15 mouse cellular contexts compared by ENCODE assay signal in the genomic region with DNA sequence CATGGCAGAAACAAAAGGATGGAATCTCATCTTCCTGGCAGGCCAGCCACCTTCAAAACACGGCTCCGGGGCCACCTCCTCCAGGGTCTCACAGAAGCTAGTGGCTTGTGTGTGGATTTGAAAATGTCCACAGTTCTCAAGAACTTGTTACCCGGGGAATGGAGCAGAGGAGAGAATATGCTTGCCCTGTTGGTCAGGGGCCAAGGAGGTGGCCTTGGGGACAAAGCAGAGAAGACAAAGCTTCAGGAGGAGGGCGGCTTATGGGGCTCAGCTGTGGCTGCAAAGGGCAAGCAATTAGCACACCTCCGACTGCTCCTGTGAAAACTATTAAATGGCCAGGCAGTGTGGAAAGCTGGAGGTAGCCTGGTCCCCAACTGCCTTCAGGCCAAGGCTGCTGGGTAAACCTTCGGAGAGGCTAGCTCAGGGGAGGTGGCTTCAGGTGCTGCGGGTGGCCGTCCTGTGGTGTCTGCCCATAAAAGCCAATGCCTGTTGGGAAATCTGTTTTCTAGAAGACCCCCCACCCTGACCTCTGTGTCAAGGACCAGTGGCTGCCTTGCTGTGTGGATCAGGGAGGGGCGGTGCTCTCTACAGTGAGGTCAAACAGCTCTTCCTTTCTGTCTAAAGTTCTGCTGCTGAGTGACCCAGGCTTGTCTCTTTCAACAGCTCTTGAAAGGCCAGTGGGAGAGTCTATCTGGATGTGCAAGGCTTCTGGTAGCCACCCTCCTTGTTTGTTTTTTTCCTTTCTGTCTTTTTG. TPM values are rescaled to one million over a fixed set of nuclear protein-coding genes. Genes with fewer than 3 reads are reported as not detected.
DNase-seq lines count a peak whose midpoint lies in the region; ATAC-seq lines count a peak whose summit lies in the region.
"Had no signal": no experiment of that assay in that cellular context is flagged by ENCODE, and none has a peak within 500 bp of the region (broad histone marks: within the 10 kb centered on the region; RNA-seq: fewer than 3 reads in every experiment).

No protein-coding gene starts in this region.

- H3K27ac ChIP-seq in hindbrain, embryonic 10.5 days: peak overlapping the region; percentile 79
- H3K27ac ChIP-seq in hindbrain, embryonic 14.5 days: no peak overlapping the region
- H3K27ac ChIP-seq: kidney, postnatal 0 days; liver, embryonic 14.5 days had no signal

- no peak overlapping the region for H3K4me2 ChIP-seq in hindbrain, embryonic 14.5 days (replicated peaks)

- peaks cover 24% of the 10 kb centered on the region for H3K27me3 ChIP-seq in hindbrain, embryonic 10.5 days (ENCODE audit: insufficient read depth, poor library complexity, severe bottlenecking)
- no peaks in the 10 kb centered on the region for H3K27me3 ChIP-seq in hindbrain, embryonic 14.5 days (ENCODE audit: control insufficient read depth, insufficient read depth, low read length)

- no peak for ATAC-seq in hindbrain, embryonic 14.5 days (ENCODE audit: low FRiP score)
- no peak for ATAC-seq in megakaryocyte progenitor cell, adult 5-6 weeks (replicated peaks; ENCODE audit: poor library complexity)
- ATAC-seq: intestine, embryonic 16.5 days had no signal

- DNase-seq in hindbrain, embryonic 10.5 days (ENCODE audit: low spot score): no peak
- no peak for DNase-seq in hindbrain, embryonic 14.5 days (ENCODE audit: low spot score)
- DNase-seq in 3134 (ENCODE audit: extremely low read depth, insufficient read length, low spot score) (peak; percentile 44), 3T3-L1 (ENCODE audit: low read depth, low spot score) (peak; percentile 48)
- peak; percentile 43 for DNase-seq in forelimb bud, embryonic 11.5 days (ENCODE audit: low read depth, low spot score)
- no peak for DNase-seq in gastrocnemius, postnatal 10 days
- DNase-seq: cerebellum, adult 9-10 months; embryo, embryonic 11 days; lung, postnatal 14 days had no signal

- H3K4me3 ChIP-seq in hindbrain, embryonic 10.5 days: no peak overlapping the region
- H3K4me3 ChIP-seq in hindbrain, embryonic 14.5 days (replicated peaks; ENCODE audit: low read length): no peak overlapping the region
- H3K4me3 ChIP-seq: erythroblast, embryonic 14.5 days; myocyte had no signal

- no peak overlapping the region for H3K9ac ChIP-seq in hindbrain, embryonic 14.5 days
- H3K9ac ChIP-seq: liver, embryonic 14.5 days had no signal

- peaks cover 73% of the 10 kb centered on the region for H3K4me1 ChIP-seq in hindbrain, embryonic 10.5 days (replicated peaks)
- H3K4me1 ChIP-seq in hindbrain, embryonic 14.5 days (replicated peaks; ENCODE audit: control insufficient read depth, insufficient read depth, low read length): peaks cover 12% of the 10 kb centered on the region

- no peaks in the 10 kb centered on the region for H3K36me3 ChIP-seq in hindbrain, embryonic 10.5 days
- no peaks in the 10 kb centered on the region for H3K36me3 ChIP-seq in hindbrain, embryonic 14.5 days (replicated peaks; ENCODE audit: control insufficient read depth, insufficient read depth)

- 50% methylated on average over 9 of the region's 9 CpGs for WGBS in hindbrain, embryonic 10.5 days
- 53% methylated on average over 9 of the region's 9 CpGs for WGBS in hindbrain, embryonic 14.5 days

- H3K9me3 ChIP-seq in hindbrain, embryonic 10.5 days: no peaks in the 10 kb centered on the region
- H3K9me3 ChIP-seq in hindbrain, embryonic 14.5 days (ENCODE audit: control insufficient read depth, low read length): no peaks in the 10 kb centered on the region

RNA-seq across cellular contexts. Expression of a gene that starts 26.9 kb away (rescaled TPM):
- 7.1 and 7.6 TPM in 2 replicates for polyA plus RNA-seq in hindbrain, embryonic 10.5 days (2016; fragmentation: Nextera tagmentation; extraction: Ambion mirVana)
- 4.1 and 5.1 TPM in 2 replicates for polyA plus RNA-seq in hindbrain, embryonic 14.5 days (2014; fragmentation: Nextera tagmentation; extraction: Ambion mirVana)
- total RNA-seq in megakaryocyte progenitor cell, adult 5-6 weeks (2015): 3.8 and 4.6 TPM in 2 replicates
- total RNA-seq in megakaryocyte progenitor cell, adult 5-6 weeks (2017): 0.33 and 1.5 TPM in 2 replicates
- total RNA-seq in gastrocnemius, postnatal 10 days (2021): 10 to 100 TPM; 80.9 to 83.6 TPM

Comparison
In these comparisons a context has a peak if more than half of its experiments do, and no peak if none do; other contexts are left out.
1. DNase-seq: peak in 3134 (single experiment), 3T3-L1 (single experiment) and forelimb bud, embryonic 11.5 days (single experiment); none in hindbrain, embryonic 10.5 days (single experiment), hindbrain, embryonic 14.5 days (single experiment) and gastrocnemius, postnatal 10 days (single experiment).
2. RNA of a gene that starts 26.9 kb away (total RNA-seq): 80.9 to 83.6 TPM in gastrocnemius, postnatal 10 days; 0.33 to 4.6 TPM in megakaryocyte progenitor cell, adult 5-6 weeks; every median in the first group is over 10 times any median in the second.